Mouse (Mus musculus) CH12.LX (cell line): Measurements from ENCODE around the gene Ssbp2. TPM values are rescaled to one million over a fixed set of nuclear protein-coding genes. Genes with fewer than 3 reads are reported as not detected.

Source experiments
- DNase-seq: peaks from one replicate; pipeline ENCODE4 v3.0.0-alpha.2; 2013; ENCODE audit errors: extremely low read depth
- H3K27ac ChIP-seq: 2 replicates; pipeline ENCODE4 v1.5.1; 2012; ENCODE audit warnings: low read depth, mild to moderate bottlenecking, control low read depth, moderate library complexity; ENCODE audit not compliant: insufficient read depth
- H3K27me3 ChIP-seq: replicated peaks from 2 replicates; pipeline ENCODE3; 2012; ENCODE audit warnings: inconsistent platforms
- H3K36me3 ChIP-seq, 2 experiments: replicated peaks in 1 of 2; 2 replicates each; pipeline versions ENCODE3 to v1.6.1; 2012; ENCODE audit warnings: inconsistent platforms in 1 of 2, low read length in 1 of 2, mild to moderate bottlenecking in 1 of 2, mixed read lengths in 1 of 2, moderate library complexity in 1 of 2; ENCODE audit not compliant: control insufficient read depth in 1 of 2, insufficient read depth in 1 of 2
- H3K4me1 ChIP-seq, 2 experiments: 2 replicates each; pipeline ENCODE4 v1.6.1; 2012; ENCODE audit warnings: inconsistent platforms in 1 of 2, moderate library complexity in 1 of 2; ENCODE audit not compliant: insufficient read depth in 2 of 2, control insufficient read depth in 1 of 2
- H3K4me2 ChIP-seq: 2 replicates; pipeline ENCODE4 v1.6.1; 2012; ENCODE audit warnings: low read depth, mild to moderate bottlenecking, control low read depth; ENCODE audit not compliant: poor library complexity, insufficient read depth, severe bottlenecking
- H3K4me3 ChIP-seq, 3 experiments: fragments of 150-350 bp in 1 of 3; sonication (generic) in 1 of 3; replicated peaks in 1 of 3; 2 replicates each; pipeline versions ENCODE3 to v1.5.1; 2011 to 2012; ENCODE audit warnings: low read depth in 2 of 3, low read length in 2 of 3, mild to moderate bottlenecking in 2 of 3, moderate library complexity in 2 of 3, control low read depth in 1 of 3, improper control_type of control experiment in 1 of 3, inconsistent platforms in 1 of 3, mixed read lengths in 1 of 3; ENCODE audit not compliant: poor library complexity in 1 of 3
- H3K79me2 ChIP-seq: replicated peaks from 2 replicates; pipeline ENCODE4 v1.6.1; 2012; ENCODE audit warnings: mild to moderate bottlenecking, moderate library complexity; ENCODE audit not compliant: control insufficient read depth, poor library complexity, insufficient read depth, severe bottlenecking; ENCODE audit errors: extremely low read depth
- H3K9ac ChIP-seq: 2 replicates; pipeline ENCODE4 v1.6.1; 2012; ENCODE audit warnings: low read depth, mild to moderate bottlenecking, control low read depth, moderate library complexity; ENCODE audit not compliant: insufficient read depth
- H3K9me3 ChIP-seq: replicated peaks from 2 replicates; pipeline ENCODE3; 2012; ENCODE audit warnings: low read length, inconsistent platforms, mixed read lengths
- BHLHE40 ChIP-seq: IDR thresholded peaks from 2 replicates; pipeline ENCODE4 v1.6.1; 2011; ENCODE audit warnings: mild to moderate bottlenecking, low read depth, low read length, improper control_type of control experiment
- ELF1 ChIP-seq: IDR thresholded peaks from 2 replicates; pipeline ENCODE4 v1.6.1; 2014; ENCODE audit warnings: low read depth, mild to moderate bottlenecking, inconsistent platforms, low read length, improper control_type of control experiment
- IRF4 ChIP-seq: IDR thresholded peaks from 2 replicates; pipeline ENCODE4 v1.6.1; 2014; ENCODE audit warnings: low read depth, mild to moderate bottlenecking, inconsistent platforms, low read length, improper control_type of control experiment
- JUND ChIP-seq: conservative IDR thresholded peaks from 2 replicates; pipeline ENCODE4 v1.6.1; 2011; ENCODE audit warnings: low read depth, low read length, improper control_type of control experiment
- MXI1 ChIP-seq: IDR thresholded peaks from 2 replicates; pipeline ENCODE4 v1.6.1; 2011; ENCODE audit warnings: mild to moderate bottlenecking, low read depth, low read length, improper control_type of control experiment
- MYC ChIP-seq: IDR thresholded peaks from 2 replicates; pipeline ENCODE4 v1.6.1; 2011; ENCODE audit warnings: low read depth, mild to moderate bottlenecking, improper control_type of control experiment, low read length
- NELFE ChIP-seq: IDR thresholded peaks from 2 replicates; pipeline ENCODE4 v1.6.1; 2011; ENCODE audit warnings: low read depth, low read length, improper control_type of control experiment
- POLR2AphosphoS2 ChIP-seq: IDR thresholded peaks from 2 replicates; pipeline ENCODE4 v1.6.1; 2011; ENCODE audit warnings: low read depth, low read length, improper control_type of control experiment
- TBP ChIP-seq: conservative IDR thresholded peaks from 2 replicates; pipeline ENCODE4 v1.6.1; 2011; ENCODE audit warnings: low read depth, low read length, improper control_type of control experiment
- TCF12 ChIP-seq: IDR thresholded peaks from 2 replicates; pipeline ENCODE4 v1.6.1; 2014; ENCODE audit warnings: low read depth, mild to moderate bottlenecking, inconsistent platforms, low read length, improper control_type of control experiment
- dilution Hi-C: fragments of 300-500 bp; cut with MboI; formaldehyde crosslinking; loops from 2 replicates; pipeline ENCODE4 v1.14.3; 2020; ENCODE audit warnings: low sequenced_read_pairs; ENCODE audit not compliant: extremely low pct_unique_long_range_greater_than_20kb, extremely low pct_ligation_motif_present
- in situ Hi-C: fragments of 300-500 bp; cut with MboI; formaldehyde crosslinking; loops from 3 replicates; pipeline ENCODE4 v1.14.3; 2019; ENCODE audit warnings: low sequenced_read_pairs, low pct_ligation_motif_present, low pct_unique_long_range_greater_than_20kb, mixed read lengths
- polyA plus RNA-seq: library from polyadenylated mRNA; unstranded; fragments of >175 nt; gene quantifications from 2 replicates; pipeline ENCODE4 v1.2.1, GENCODE M21; 2012; ENCODE audit warnings: low read depth; ENCODE audit not compliant: insufficient read length
- total RNA-seq, 2 experiments: library from RNA; depleted of rRNA; stranded (reverse); fragments of 300-350 nt in 1 of 2; fragments of >200 nt in 1 of 2; gene quantifications; 2 replicates each; pipeline ENCODE4 v1.2.3; 2012 to 2014

Gene Ssbp2
- total and polyA plus RNA-seq, 3 experiments, result 1.9 to 3.6 (median 1.9) TPM

- Histone ChIP-seq H3K4me3 (no peak overlapping the region), H3K27me3 (no peaks in the 10 kb centered on the region), H3K4me2 (no peak overlapping the region), H3K9me3 (no peaks in the 10 kb centered on the region), H3K79me2 (no peaks in the 10 kb centered on the region), H3K4me1 (peaks cover 7% of the 10 kb centered on the region in 2 experiments), H3K36me3 (no peaks in the 10 kb centered on the region), H3K9ac (no peak overlapping the region), H3K27ac (no peak overlapping the region)
- DNase-seq, result no peak
- TF ChIP-seq ELF1 (no peak), NELFE (no peak), TCF12 (no peak), BHLHE40 (no peak), POLR2AphosphoS2 (no peak), MYC (no peak), IRF4 (no peak), MXI1 (no peak), TBP (no peak), JUND (no peak)
- in situ Hi-C loops (no loop called here), dilution Hi-C loops (no loop called here)
These were observed 289.9 kb downstream of the Ssbp2 start for GRCm38 (mm10) chr13:91749981-91750380.

Other genes with a start within 250 kb of the Ssbp2 start
- 3.3 and 4.2 TPM in 2 replicates for gene Atg10, start 236.3 kb upstream of the Ssbp2 start, total RNA-seq (2012; rRNA removed)
- gene Atg10, start 236.3 kb upstream of the Ssbp2 start, total RNA-seq (2014; rRNA removed), result 7.2 and 7.4 TPM in 2 replicates
- gene Atg10, start 236.3 kb upstream of the Ssbp2 start, polyA plus RNA-seq, result 3.4 and 3.8 TPM in 2 replicates